Mouse (Mus musculus) urinary bladder, postnatal 10 days (tissue): ENCODE measurements around the gene Samsn1.
"Not testable (repeated sequence)": the region's sequence is repeated elsewhere in the genome, so short reads cannot be mapped to it uniquely, and the experiment has no call there.

Source experiments
- DNase-seq: peaks from one replicate; pipeline ENCODE4 v3.0.0; 2022; ENCODE audit warnings: low spot score

Samsn1 gene

GRCm38 (mm10) chr16:75875896-75876295 is 146.2 kb downstream of the Samsn1 start:
- DNase-seq, result no peak

GRCm38 (mm10) chr16:75874508-75874907 is 147.6 kb downstream of the Samsn1 start:
- no peak for DNase-seq

GRCm38 (mm10) chr16:75872241-75872640 is 149.8 kb downstream of the Samsn1 start:
- DNase-seq, result no peak

GRCm38 (mm10) chr16:75867400-75867799 is 154.7 kb downstream of the Samsn1 start:
- no peak for DNase-seq

- DNase-seq, result no peak
Measured at GRCm38 (mm10) chr16:75865505-75865904, 156.6 kb downstream of the Samsn1 start.

- no peak for DNase-seq
Measured at GRCm38 (mm10) chr16:75864673-75865072, 157.4 kb downstream of the Samsn1 start.

- DNase-seq, result no peak
Measured at GRCm38 (mm10) chr16:75856343-75856742, 165.7 kb downstream of the Samsn1 start.

- no peak for DNase-seq
Measured at GRCm38 (mm10) chr16:75855402-75855801, 166.7 kb downstream of the Samsn1 start.

GRCm38 (mm10) chr16:75853556-75854271 is 168.4 kb downstream of the Samsn1 start:
- no peak for DNase-seq

- no peak for DNase-seq
Measured at GRCm38 (mm10) chr16:75852485-75852884, 169.6 kb downstream of the Samsn1 start.

GRCm38 (mm10) chr16:75849039-75849438 is 173.0 kb downstream of the Samsn1 start:
- no peak for DNase-seq

GRCm38 (mm10) chr16:75843653-75844062 is 178.4 kb downstream of the Samsn1 start:
- no peak for DNase-seq

GRCm38 (mm10) chr16:75843031-75843430 is 179.1 kb downstream of the Samsn1 start:
- DNase-seq, result no peak

GRCm38 (mm10) chr16:75842569-75842968 is 179.5 kb downstream of the Samsn1 start:
- DNase-seq, result no peak

- no peak for DNase-seq
Measured at GRCm38 (mm10) chr16:75837728-75838451, 184.2 kb downstream of the Samsn1 start.

- no peak for DNase-seq
Measured at GRCm38 (mm10) chr16:75831390-75831789, 190.7 kb downstream of the Samsn1 start.

- not testable (repeated sequence) for DNase-seq
Measured at GRCm38 (mm10) chr16:75826949-75827348, 195.1 kb downstream of the Samsn1 start.

GRCm38 (mm10) chr16:75826498-75826897 is 195.6 kb downstream of the Samsn1 start:
- DNase-seq, result no peak

GRCm38 (mm10) chr16:75823226-75823625 is 198.9 kb downstream of the Samsn1 start:
- no peak for DNase-seq

- no peak for DNase-seq
Measured at GRCm38 (mm10) chr16:75820963-75821362, 201.1 kb downstream of the Samsn1 start.
